Mouse (Mus musculus) ES-Bruce4 (cell line): ENCODE measurements around the gene Slc7a1. TPM values are rescaled to one million over a fixed set of nuclear protein-coding genes. Genes with fewer than 3 reads are reported as not detected.

ENCODE experiments used
- H3K27ac ChIP-seq: 2 replicates; pipeline ENCODE4 v1.5.1; 2012; ENCODE audit warnings: low read length, inconsistent platforms; ENCODE audit not compliant: insufficient read depth
- H3K27me3 ChIP-seq: 2 replicates; pipeline ENCODE4 v1.6.1; 2012; ENCODE audit warnings: mild to moderate bottlenecking, low read length, inconsistent platforms; ENCODE audit not compliant: control insufficient read depth, poor library complexity, insufficient read depth, severe bottlenecking
- H3K36me3 ChIP-seq: 2 replicates; pipeline ENCODE4 v1.6.1; 2012; ENCODE audit warnings: inconsistent platforms, mild to moderate bottlenecking, low read length, moderate library complexity; ENCODE audit not compliant: control insufficient read depth, poor library complexity, insufficient read depth, severe bottlenecking
- H3K4me1 ChIP-seq: one replicate; pipeline ENCODE4 v1.8.1; 2011; ENCODE audit warnings: low read length; ENCODE audit not compliant: control insufficient read depth, insufficient read depth
- H3K4me3 ChIP-seq: 2 replicates; pipeline ENCODE4 v1.5.1; 2011; ENCODE audit warnings: low read depth, mild to moderate bottlenecking, low read length
- H3K9ac ChIP-seq: 2 replicates; pipeline ENCODE4 v1.6.1; 2012; ENCODE audit warnings: low read depth, mild to moderate bottlenecking, inconsistent platforms; ENCODE audit not compliant: poor library complexity, severe bottlenecking
- H3K9me3 ChIP-seq: replicated peaks from 2 replicates; pipeline ENCODE4 v1.6.1; 2012; ENCODE audit warnings: mild to moderate bottlenecking, low read length, inconsistent platforms; ENCODE audit not compliant: control insufficient read depth, poor library complexity, insufficient read depth, severe bottlenecking
- CTCF ChIP-seq: IDR thresholded peaks from one replicate; pipeline ENCODE4 v1.8.1; 2011; ENCODE audit warnings: low read depth, low read length
- EP300 ChIP-seq: IDR thresholded peaks from 2 replicates; pipeline ENCODE4 v1.6.1; 2011; ENCODE audit warnings: low read depth, low read length; ENCODE audit not compliant: insufficient read depth
- POLR2A ChIP-seq: IDR thresholded peaks from one replicate; pipeline ENCODE4 v1.8.1; 2011; ENCODE audit warnings: low read length; ENCODE audit not compliant: insufficient read depth
- polyA plus RNA-seq: library from polyadenylated mRNA; stranded (reverse); fragments of >200 nt; gene quantifications from 2 replicates; pipeline ENCODE4 v1.2.4, GENCODE M21; 2011; ENCODE audit warnings: low read depth; ENCODE audit not compliant: missing spikeins, insufficient read depth, insufficient read length

The Slc7a1 gene
- polyA plus RNA-seq, 1 experiment = 27.1 TPM

DNA sequence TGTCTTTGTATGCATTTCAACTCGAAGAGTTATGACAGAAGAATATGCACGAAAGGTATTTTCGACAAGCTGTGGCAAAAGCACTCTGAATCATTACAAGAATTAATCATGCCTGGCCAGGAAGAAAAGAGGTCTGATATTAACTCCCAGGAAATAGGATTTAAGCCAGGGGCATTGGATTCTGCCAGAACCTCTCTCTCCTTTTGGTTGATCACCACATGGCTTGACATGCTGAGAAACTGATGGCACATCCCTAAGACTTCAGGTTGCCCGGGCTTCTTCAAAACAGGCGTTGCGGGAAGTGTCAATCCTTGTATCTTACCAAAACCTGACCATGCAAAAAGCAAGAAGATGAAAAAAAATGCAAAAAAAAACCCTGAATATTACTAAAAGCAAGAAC, 25.4 kb upstream of the Slc7a1 start:
- no peak overlapping the region for H3K9ac ChIP-seq
- no peak for TF ChIP-seq EP300
- TF ChIP-seq POLR2A = no peak
- no peak for TF ChIP-seq CTCF
- peaks cover 4% of the 10 kb centered on the region for H3K9me3 ChIP-seq
- H3K36me3 ChIP-seq = no peaks in the 10 kb centered on the region
- H3K4me1 ChIP-seq = no peaks in the 10 kb centered on the region
- no peak overlapping the region for H3K27ac ChIP-seq
- no peaks in the 10 kb centered on the region for H3K27me3 ChIP-seq
- no peak overlapping the region for H3K4me3 ChIP-seq

DNA sequence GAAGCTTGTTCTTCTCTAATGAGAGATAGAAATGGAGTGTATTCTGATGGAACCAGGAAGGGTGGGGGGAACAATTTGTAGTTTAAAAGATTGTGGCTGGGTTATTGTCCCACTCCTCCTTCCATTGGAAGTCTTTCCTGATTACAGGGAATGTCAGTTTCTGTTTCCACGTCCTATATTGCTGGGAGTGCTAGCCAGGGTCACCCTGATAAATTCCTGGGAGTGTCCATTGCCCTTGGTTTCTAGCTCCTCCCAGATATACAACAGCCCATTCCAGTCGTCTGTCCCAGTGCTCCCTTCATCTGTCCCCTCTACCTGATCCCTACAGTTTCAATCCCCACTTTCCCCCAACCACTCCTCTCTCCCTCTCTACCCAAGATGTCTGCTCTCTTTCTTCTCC, 21.6 kb upstream of the Slc7a1 start:
- Histone ChIP-seq H3K27ac (no peak overlapping the region), H3K27me3 (no peaks in the 10 kb centered on the region), H3K9ac (no peak overlapping the region), H3K4me1 (no peaks in the 10 kb centered on the region), H3K4me3 (no peak overlapping the region), H3K36me3 (no peaks in the 10 kb centered on the region), H3K9me3 (peaks cover 8% of the 10 kb centered on the region)
- no peak for TF ChIP-seq CTCF
- no peak for TF ChIP-seq EP300
- TF ChIP-seq POLR2A = no peak

DNA sequence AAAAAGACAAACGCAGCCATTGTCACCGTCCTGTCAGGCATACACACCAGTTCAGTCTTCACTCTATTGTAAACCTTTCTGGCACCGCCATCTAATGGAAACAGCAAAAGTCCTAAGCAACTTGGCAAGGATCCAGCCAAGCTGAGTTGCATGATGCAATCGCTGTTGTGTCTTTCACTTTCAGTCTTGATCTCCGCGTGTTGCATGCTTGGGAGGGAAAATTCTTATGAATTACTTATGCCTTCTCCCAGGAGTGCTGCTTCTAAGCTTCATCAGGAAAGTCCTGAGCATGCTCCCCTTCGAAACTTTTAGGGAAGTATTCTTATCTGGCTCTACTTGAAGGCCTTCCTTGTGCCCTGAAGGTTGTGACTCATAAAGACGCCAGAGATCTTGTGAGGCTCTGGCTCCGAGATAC, 19.4 kb upstream of the Slc7a1 start:
- no peak overlapping the region for H3K9ac ChIP-seq
- no peaks in the 10 kb centered on the region for H3K4me1 ChIP-seq
- no peaks in the 10 kb centered on the region for H3K27me3 ChIP-seq
- H3K9me3 ChIP-seq = peaks cover 8% of the 10 kb centered on the region
- no peak overlapping the region for H3K27ac ChIP-seq
- no peak overlapping the region for H3K4me3 ChIP-seq
- TF ChIP-seq CTCF (no peak), EP300 (no peak), POLR2A (no peak)
- no peaks in the 10 kb centered on the region for H3K36me3 ChIP-seq

DNA sequence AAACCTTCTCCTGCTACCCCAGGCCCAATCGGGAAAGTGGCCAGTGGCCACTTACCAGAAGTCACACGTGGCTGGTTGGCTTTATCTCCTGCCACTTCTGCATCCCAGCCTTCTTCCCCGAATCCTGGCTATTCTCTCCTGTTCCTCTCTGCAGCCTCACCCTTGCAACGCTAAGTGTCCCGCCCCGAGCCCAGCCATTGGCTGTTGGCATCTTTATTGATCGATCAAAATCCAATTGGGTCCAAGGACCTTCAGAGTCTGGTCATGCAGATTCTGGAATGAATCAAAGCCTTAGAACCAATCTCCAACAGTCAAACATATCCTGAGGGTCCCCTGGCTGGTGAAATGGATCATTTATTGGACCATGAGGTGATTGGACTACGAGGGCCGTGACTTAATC, 18.7 kb upstream of the Slc7a1 start:
- Histone ChIP-seq H3K9me3 (peaks cover 8% of the 10 kb centered on the region), H3K27ac (no peak overlapping the region), H3K9ac (no peak overlapping the region), H3K36me3 (no peaks in the 10 kb centered on the region), H3K4me3 (no peak overlapping the region), H3K27me3 (no peaks in the 10 kb centered on the region), H3K4me1 (no peaks in the 10 kb centered on the region)
- no peak for TF ChIP-seq EP300

DNA sequence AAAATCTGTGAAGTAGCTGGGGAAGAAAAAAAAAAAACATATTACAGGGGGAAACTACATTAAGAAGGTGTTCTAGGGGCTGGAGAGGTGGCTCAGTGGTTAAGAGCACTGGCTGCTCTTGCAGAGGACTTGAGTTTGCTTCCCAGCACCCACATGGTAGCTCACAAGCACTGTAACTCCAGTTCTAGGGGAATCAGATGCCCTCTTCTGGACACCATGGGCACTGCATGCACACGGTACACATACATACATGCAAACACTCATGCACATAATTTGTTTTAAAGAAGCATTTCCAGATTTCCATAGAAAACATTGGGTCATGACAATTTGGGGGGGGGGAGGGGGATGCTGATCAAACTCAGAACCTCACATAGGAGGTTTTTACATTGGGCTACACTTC, 18.1 kb upstream of the Slc7a1 start:
- Histone ChIP-seq H3K9me3 (peaks cover 8% of the 10 kb centered on the region), H3K4me3 (no peak overlapping the region), H3K9ac (no peak overlapping the region), H3K27me3 (no peaks in the 10 kb centered on the region), H3K4me1 (no peaks in the 10 kb centered on the region), H3K36me3 (no peaks in the 10 kb centered on the region), H3K27ac (no peak overlapping the region)
- no peak for TF ChIP-seq EP300
- no peak for TF ChIP-seq CTCF
- TF ChIP-seq POLR2A = no peak

DNA sequence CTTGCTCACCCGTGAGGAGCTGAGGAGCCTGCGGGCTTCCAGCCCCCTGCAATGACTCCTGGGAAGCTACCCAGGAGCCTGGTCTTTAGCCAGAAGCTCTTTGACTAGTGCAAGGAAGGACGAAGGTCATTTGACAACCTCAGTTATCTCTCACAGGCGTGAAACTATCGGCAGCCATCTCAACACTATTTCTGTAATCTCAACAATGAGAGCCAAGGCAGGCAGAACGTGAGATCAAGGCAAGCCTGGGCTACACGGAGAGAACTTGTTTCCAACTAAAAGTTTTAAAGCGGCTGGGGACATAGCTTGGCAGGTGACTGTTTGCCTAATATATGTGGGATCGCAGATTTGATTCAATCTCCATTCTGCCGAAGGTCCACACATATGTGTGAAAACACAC, 16.8 kb upstream of the Slc7a1 start:
- Histone ChIP-seq H3K9ac (no peak overlapping the region), H3K27me3 (no peaks in the 10 kb centered on the region), H3K9me3 (peaks cover 8% of the 10 kb centered on the region), H3K27ac (no peak overlapping the region), H3K4me3 (no peak overlapping the region), H3K4me1 (no peaks in the 10 kb centered on the region), H3K36me3 (no peaks in the 10 kb centered on the region)
- TF ChIP-seq CTCF (no peak), EP300 (no peak), POLR2A (no peak)
